Mouse (Mus musculus): ENCODE results near the gene Tex101.

DNA sequence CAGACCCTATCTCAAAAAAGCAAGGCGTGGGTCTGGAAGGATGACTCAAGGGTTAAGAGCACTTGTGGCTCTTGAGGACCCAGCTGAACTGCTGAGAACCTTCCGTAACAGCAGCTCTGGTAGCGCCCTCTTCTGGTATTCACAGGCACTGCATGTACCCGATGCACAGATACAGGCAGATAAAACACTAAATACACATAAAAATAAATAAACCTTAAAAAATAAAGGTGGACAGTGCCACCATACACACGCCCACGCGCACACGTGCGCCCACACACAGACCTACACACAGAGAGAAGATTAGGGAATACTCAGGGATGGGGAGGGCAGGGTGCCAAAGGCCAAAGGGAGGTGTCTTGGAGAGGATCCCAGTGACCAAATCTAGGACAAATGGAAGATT is 34.0 kb downstream of the Tex101 start:
- TF ChIP-seq HCFC1 (IDR thresholded peaks at IDR 0.05; ENCODE audit: borderline replicate concordance, insufficient read depth, low read length) = no peak
- no peak for TF ChIP-seq MAFK (IDR thresholded peaks at IDR 0.05; ENCODE audit: insufficient read depth, low read depth, low read length)
- TF ChIP-seq ZNF384 (IDR thresholded peaks at IDR 0.05; ENCODE audit: low read depth, low read length) = no peak
